Mouse (Mus musculus): Measurements from ENCODE around the gene Lin7a.

Gene Lin7a

DNA sequence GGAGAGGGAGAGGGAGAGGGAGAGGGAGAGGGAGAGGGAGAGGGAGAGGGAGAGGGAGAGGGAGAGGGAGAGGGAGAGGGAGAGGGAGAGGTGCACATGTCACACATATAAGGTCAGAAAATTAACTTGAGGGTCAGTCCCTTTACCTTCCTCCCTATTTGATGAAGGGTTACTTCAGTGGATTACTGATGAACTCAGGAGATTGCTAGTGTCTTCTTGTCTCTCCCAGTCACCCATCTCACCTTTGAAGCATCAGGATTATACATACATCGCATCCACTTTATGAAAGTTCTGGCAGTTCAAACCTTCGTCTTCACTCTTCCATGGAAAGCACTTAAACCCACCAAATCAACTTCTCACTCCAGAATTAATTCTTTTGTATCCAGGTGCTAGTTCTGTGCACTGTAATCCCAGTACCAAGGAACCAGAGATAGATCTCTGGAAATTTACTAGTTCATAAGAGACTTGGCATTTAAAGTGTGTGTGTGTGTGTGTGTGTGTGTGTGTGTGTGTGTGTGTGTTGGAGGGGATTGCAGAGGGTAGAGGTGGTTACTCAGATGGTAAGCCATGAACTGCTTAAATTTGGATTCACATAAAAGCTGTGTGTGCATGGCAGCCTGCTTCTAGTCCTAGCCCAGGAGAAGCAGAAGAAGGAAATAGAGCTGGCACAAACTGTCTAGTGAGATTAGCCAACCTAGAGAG, 19.5 kb upstream of the Lin7a start:
- in situ Hi-C loops (cut with MseI, MboI), result no loop called here

DNA sequence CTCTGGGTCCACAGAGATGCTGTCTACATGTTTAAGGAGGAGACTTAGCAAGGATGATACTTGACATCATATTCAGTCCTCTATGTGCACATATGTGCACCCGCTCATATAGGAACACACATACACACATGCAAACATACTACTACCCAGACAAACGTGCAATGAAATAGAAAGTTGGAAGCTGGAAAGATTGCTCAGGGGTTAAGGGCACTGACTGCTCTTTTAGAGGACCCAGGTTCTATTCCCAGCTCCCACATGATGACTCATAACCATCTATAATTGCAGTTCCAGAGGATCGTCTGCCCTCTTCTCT, 19.0 kb upstream of the Lin7a start:
- in situ Hi-C loops (cut with MseI, MboI), result no loop called here

DNA sequence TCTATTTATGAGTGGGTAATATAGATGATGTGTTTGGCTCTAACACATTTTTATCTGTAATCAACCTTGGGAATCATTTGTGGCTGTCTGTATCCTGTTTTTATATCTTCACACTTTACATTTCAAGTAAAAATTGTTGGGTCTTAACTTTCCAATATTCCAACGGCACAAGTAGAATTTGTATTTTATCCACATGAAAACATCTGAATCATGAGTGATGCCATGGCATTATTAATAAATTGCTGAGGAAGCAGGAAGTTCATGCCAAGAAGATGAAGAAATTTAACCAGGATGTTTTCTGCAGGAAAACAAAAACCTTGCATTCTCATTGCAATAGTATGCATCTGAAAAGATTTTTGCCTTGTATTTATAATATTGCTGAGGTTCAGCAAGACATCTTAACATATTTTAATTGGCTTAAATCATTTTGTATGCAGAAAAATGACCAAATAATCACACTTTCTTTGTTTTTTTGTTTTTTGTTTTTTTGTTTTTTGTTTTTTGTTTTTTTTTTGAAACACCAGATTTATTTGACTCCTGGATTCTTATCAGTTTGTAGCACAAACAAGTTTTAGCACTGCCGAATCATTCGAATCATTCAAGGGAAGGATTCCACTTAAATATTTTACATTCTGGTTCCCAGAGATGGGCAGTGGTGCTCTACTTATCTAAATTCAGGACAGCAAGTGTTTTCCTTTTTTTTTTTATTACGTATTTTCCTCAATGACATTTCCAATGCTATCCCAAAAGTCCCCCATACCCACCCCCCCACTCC, 18.1 kb upstream of the Lin7a start:
- in situ Hi-C loops (cut with MseI, MboI), result no loop called here

DNA sequence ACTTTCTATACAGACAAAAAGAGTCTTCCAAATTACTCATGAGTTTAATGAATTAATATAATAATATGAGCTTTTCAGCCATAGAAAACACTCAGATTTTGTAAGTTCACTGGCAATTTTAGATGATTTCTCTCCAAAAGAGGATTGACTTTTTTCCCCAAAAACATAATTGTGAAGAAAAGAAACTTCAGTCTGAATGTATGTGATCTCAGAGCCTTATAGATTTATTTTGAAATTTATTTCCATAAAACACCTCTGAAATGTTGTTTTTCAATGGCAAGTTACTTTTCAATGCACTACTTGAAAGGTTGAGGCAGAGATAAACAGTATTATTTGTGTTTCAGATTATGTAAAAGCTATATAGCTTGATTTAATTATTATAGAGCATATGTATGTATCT, 16.8 kb upstream of the Lin7a start:
- in situ Hi-C loops (cut with MseI, MboI), result no loop called here

DNA sequence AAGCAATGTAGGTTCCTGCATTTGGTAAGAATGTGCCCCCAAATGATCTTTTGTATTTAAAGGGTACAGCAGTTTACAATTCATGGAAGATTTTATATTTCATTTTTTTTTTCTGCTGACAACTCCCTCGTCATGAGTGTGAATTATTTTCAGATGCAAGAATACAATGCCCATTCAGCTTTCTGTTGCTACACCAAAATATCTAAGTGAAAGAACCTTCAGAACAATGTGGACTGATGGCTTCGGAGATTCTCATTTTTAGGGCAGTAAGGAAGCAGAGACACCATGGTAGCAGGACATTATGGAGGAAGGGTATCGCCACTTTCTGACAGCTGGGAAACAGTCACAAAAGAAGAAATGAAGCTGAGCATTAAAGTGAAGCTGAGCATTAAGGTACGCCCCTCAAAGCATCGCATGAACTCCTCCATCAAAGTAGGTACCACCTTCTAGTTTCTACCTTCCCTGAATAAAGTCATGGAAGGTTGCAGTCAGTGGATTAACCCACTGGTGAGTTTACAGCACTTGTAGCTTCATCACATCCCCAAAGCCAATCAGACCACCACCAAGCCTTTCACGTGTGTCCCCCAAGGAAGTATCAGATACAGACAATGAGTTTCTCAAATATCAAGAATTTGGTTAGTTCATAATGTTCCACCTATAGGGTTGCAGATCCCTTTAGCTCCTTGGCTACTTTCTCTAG, 16.0 kb upstream of the Lin7a start:
- in situ Hi-C loops (cut with MseI, MboI), result no loop called here

DNA sequence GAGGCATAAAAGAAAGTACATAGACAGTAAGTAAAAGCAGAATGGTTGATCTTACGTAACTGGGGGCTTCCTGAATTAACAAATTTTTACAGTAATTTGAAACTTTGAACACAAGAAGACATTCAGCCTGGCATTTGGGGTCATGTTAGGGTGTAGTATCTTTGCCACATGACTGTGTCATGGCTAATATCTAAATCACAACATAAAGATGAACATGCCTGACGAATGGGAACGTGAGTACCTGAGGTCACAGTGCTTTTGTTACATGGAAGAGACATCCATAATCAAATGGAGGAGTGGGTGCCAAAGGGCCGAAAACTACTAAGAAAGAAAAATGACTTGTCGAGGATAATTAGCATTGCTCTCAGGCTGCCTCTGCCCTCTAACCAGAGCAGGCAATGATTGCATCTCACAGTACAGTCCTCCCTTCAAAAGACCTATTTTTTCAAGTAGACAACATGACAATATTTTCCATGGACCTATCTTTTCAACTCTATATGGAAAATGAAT, 15.0 kb upstream of the Lin7a start:
- in situ Hi-C loops (cut with MseI, MboI), result no loop called here

DNA sequence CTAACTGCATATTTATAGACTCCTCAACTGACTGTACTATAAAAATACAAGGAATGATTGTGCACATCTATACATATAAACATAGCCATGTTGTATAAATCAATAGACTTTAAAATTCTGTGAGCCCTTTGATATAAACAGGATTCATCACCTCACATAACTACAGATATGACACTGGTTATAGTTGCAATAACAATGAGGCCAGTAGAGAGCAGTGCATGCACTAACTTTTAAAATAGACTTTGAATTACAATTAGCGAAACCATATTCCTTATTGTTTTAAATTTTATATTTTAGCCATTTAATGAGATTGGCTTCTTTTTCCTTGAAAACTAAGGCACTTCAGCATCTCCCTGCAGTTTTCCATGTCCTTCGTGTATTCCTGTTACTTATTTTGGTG, 11.1 kb upstream of the Lin7a start:
- in situ Hi-C loops (cut with MseI, MboI), result no loop called here

DNA sequence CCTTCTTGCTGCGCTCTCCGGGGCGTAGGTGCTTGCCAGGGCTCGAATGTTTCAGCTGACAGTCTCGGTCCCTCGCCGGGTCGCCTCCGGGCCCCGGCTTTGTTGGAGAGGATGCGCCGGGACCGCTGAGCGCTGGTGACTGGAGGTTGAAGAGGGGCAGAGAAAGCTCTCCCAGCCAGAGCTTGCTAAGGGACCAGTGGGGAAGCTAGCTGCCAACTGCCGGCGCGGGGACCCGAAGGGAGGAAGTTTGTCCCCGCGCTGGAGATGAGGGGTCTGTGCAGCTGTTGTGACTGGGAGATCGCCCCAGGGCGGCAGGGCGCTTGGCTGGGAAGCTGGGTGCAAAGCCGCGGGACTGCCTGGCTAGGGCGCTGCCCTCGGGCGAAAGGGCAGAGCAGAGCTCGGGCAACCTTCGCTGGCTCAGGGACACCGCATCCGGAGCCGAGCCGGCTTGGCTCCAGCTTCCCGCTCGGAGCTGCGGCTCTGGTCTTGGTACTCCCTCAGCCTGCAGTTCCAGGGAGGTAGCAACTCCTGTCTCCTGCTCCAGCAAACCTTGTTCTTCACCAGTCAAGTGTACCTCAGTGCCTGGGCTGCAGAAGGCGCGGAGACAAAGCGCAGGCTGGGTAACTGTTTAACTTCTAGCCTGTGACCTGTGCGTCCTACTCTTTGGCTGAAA, 781 bp downstream of the Lin7a start:
- in situ Hi-C loops (cut with MseI, MboI), result no loop called here

DNA sequence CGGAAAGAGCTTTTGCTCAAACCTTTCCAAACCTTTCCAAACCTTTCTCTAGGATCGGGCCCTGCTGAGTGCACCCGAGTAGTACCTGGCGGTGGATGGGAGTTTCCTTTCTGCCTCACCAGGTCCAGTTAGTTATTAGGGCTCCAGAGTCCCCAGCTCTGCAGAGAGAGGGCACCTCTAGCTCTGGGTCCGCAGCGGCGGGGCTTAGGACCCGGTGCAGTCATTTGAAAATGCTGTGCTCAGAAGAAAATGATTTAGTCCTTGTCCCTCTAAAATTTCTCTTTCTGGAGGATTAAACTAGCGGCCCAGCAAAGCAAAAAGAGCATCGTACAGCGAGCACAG, 1.3 kb downstream of the Lin7a start:
- in situ Hi-C loops (cut with MseI, MboI), result no loop called here

DNA sequence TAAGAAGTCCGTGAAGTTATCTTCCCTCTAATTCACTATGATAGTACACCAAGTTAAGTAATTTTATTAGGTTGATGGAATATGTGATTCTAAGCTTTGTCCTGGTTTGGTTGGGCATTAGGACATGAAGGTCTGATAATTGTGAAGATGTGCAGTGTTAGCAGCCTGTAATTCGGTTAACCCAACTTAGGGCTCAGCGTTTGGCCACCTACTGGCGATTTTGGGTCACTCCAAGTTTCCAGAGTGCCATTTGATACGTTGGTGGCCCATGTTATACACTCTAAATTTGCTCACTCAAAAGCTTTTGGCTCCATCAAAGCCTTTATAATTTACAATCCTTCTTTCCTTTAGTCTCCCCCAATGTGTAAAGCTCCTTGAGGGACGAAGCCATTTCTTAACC, 2.4 kb downstream of the Lin7a start:
- in situ Hi-C loops (cut with MseI, MboI), result no loop called here

DNA sequence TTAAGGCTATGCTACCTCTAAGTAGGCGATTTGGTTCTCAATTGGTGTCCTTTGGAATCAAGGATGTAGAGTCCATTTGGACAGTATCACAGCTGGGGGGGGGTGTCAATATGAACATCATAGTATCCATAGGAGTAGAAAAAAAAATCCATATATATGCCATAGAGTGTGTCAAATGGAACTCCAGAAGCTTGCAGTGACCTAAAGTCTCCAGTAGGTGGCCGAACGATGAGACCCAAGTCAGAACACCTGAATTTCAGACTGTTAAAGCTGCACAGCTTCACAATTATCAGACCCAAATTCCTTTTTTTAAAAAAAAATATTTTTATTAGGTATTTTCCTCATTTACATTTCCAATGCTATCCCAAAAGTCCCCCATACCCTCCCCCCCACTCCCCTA, 3.3 kb downstream of the Lin7a start:
- in situ Hi-C loops (cut with MseI, MboI), result no loop called here

DNA sequence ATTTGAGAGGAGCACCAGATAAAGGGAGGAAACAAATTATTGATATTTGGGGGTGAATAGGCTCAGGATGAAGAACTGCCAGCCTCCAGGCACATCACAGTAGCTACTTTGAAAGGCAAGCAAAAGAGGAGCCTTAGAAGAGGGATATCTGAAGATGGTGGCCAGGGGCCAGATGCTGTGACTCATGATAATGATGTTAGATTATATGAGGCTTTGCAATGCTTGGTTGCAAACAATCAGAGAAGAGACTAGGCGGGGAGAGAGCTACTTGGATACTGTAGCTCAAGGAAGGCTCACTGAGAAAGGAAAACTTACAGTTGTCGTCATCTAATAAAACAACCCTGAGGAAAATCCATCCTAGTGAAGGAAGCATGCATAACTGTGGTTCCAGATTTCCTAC, 5.2 kb downstream of the Lin7a start:
- in situ Hi-C loops (cut with MseI, MboI), result no loop called here

DNA sequence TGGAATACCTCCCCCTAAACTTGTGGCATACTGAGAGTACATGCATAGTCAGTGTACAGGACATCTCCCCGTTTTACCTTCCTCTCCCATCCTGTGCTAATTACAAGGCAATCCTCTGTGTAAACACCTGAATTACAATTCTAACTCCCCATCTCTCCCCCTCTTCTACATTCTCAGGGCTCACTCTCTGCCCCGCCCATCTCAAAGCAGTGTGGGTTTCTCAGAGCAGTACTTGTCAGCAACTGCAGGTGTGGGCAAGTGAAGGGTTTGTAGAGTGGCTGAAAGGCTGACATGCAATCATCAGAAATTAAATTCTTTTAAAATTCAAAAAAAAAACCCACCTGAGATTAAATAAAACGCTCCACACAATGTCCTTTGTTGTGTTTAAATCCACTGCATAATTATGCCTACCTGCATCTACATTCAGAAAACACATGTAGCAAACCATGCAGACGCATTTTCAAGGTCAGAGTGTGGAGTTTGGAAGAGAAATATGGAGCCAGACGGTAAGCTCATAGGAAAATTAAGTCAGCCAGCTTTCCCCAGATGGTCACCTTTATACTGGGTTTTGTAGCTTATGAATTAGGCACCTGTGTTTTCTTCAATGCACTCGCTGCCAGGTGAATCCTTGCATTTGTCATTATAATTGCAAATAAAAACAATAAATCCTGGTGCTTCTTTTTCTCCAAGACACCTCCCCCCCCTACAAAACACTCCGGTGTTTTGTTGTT, 22.6 kb downstream of the Lin7a start:
- in situ Hi-C loops (cut with MseI, MboI), result no loop called here

DNA sequence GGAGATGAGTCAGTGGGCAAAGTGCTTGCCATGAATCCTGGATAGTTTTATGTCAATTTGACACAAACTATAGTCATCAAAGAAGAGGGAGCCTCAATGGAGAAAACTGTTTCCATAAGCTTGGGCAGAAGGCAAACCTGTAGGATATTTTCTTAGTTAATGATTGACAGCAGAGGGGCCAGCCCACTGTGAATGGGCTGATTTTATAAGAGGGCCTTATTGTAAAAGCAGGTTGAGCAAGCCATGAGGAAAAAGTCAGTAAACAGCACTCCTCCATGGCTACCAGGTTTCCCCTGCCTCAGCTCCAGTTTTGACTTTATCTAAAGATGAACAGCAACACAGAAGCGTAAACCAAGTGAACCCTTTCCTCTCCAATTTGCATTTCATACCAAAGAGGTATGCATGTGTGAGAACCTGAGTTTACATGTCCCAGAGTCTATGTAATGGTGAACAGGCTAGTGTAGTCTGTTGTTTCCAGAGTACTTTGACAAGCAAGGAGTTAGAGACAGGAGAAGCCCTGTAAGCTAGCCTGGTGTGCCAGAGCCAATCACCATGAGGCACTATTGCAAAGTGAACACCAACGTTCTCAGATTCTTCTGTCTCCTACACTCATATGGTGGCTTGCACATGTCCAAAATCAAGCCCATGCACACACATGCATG, 29.2 kb downstream of the Lin7a start:
- in situ Hi-C loops (cut with MseI, MboI), result no loop called here

DNA sequence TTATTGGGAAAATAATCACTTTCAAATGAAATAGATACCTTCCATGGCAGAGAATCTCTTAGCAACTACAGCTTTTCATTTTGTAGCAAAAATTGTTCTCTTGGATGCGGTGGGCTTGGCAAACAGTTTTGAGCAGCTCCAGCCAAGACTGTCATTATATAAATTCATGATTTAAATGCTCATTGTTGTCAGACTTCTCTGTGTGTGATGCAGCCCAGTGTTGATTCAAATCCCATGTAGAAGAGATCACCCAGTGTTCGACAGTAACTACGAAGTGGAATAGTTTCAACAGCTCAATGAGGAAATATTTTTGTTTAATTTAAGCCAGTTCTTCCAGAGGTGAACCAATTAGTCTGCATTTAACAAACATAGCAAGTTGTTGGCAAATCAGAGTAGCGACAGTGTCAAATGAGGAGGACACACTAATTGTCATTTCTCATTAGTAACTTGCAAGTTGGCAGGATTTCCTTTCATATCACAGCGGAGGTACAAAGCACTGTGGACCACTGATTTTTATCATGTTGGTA, 39.5 kb downstream of the Lin7a start:
- in situ Hi-C loops (cut with MseI, MboI), result no loop called here

DNA sequence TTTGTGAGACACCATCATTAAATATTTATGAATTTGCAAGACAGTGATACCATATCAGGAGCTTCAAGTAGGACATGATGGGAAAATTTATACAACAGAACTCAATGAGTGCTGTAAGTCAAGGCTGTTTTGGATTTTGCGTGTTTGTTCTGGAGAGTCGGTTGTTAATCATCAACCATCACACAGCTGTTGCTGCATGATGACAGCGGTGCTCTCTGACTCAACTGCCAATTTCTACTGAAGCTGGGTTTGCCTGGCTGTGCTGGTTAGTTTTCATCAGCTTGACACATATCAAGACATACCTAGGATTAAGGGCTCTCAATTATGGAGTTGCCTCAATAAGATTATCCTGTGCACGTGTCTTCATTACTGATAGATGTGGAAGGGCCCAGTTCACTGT, 41.1 kb downstream of the Lin7a start:
- in situ Hi-C loops (cut with MseI, MboI), result no loop called here

DNA sequence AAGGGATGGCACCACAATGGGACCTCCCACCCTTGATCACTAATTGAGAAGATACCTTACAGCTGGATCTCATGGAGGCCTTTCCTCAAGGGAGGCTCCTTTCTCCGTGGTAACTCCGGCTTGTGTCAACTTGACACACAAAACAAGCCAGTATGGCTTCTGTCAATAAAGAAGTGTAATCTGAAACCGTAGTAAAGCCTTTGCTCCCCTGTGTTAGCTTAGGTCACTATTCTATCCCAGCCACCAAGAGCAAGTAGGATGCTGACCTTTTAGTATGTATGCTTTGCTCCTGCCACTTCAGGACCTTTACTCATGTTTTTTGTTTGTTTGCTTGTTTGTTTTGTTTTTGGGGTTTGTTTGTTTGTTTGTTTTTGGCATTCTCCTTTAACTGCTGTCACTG, 41.9 kb downstream of the Lin7a start:
- in situ Hi-C loops (cut with MseI, MboI), result no loop called here

DNA sequence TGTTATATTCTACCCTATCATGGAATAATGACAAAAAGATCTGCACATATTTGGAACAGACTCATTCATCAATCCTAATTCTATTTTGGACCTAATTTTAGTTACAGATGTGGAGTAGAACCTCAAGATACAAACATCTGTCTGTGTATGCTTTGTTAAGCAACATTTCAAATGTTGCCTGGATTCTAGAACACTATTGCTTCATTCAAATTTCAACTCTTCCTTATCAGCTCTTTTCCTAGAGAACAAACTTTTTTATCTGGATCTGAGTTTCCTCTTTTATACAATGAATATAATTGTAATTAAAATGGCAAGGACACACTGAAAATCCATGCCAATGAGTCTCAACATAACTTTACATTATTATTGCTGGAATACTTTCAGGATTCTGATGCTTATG, 43.8 kb downstream of the Lin7a start:
- in situ Hi-C loops (cut with MseI, MboI), result no loop called here

DNA sequence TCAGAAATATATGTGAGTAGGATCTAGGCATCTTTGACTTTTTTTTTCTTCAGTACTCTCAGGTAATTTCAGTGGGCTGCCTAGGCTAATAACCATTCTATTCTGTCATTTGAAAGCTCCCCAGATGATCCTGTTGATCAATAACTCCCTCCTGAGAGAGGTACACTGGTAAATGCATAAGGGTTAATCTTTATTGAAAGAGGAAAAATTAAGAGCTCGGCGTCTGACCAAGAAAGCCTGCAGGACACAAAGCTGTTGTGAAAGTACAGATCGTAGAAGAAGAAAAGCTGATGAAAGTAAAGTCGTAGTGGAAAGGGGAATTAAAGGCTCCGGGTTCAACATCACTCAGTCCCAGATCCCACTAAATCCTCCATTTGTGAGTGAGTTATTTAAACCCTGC, 44.2 kb downstream of the Lin7a start:
- in situ Hi-C loops (cut with MseI, MboI), result no loop called here

DNA sequence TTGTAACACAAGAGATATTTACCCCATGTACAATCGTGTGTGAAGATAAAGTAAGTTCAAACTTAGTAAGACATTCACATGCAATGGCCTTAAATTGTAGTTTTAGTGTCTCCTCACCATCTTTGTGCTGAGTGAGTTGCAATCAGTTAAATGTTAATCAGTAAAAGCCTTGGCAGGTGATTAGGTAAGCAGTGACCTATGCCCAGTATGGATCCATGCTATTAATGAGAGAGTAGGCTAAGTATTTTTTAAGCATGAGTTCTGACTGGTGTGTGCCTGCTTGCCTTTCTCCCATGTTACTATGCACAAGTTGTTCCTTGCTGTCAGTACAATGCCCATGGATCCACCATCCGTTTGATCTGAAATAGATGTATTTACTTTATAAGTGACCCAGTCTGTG, 44.6 kb downstream of the Lin7a start:
- in situ Hi-C loops (cut with MseI, MboI), result no loop called here

DNA sequence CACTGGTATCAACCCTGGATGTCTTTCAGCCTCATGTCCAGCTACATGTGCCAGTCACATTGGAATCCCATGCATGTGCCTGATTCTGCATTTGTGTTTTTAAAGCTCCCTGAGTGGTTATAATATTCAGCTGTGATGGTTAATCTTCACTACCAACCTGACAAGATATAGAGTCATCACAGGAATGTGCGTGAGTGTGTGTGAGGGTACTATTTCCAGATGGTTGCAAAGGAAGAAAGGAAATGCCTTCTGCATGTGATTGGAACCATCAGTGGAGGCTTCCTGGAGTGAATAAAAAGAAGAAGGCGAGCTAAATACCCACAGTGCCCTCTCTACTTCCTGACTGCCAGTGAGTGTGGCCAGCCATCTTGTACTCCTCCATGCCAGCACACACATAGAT, 48.2 kb downstream of the Lin7a start:
- in situ Hi-C loops (cut with MseI, MboI), result no loop called here
